In the genomic region with DNA sequence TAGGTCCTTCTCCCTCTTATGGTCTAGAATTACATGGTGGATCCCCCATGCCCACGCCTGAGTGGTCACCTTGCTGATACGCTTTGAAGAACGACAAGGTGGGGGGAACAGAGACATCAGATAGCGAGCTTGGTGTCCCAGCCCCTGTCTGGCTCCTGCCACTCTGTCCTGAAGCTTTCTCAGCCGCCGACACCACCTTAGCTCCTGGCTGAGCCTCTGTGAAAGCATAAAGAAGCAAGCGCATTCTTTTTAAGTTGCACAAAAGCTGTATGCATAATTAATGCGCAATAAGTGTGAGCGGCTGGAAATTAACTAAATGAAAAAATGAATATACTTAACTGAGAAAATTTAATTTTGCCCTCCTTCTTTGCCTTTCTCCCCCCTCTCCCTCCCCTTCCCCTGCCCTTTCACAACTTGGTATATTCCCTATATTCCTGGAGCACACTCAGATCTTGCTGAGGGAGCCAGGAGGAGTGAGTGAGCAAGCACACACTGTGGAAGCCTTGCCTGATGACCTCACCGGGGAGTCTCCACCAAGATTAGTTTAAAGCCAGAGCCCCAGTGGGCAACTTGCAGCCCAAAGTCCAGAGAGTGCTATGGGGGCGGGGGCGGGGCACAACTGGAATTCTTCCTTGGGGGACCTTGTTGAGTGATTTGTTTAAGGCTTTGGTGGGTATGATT, we compare ENCODE assay signal across 10 mouse cellular contexts.
DNase-seq lines count a peak whose midpoint lies in the region; ATAC-seq and TF ChIP-seq lines count a peak whose summit lies in the region.
"Had no signal": no experiment of that assay in that cellular context is flagged by ENCODE, and none has a peak within 500 bp of the region (broad histone marks: within the 10 kb centered on the region; RNA-seq: fewer than 3 reads in every experiment).

No protein-coding gene starts in this region.

- TF ChIP-seq POLR2A in brain, embryonic 14.5 days (IDR thresholded peaks at IDR 0.05; ENCODE audit: borderline replicate concordance, extremely low read depth, insufficient read depth, insufficient read length, poor library complexity, severe bottlenecking), result no peak

- peak; percentile 25 for DNase-seq in NIH3T3 (ENCODE audit: low read depth)
- DNase-seq in brain, embryonic 14.5 days (ENCODE audit: low read depth), result peak; percentile 62
- DNase-seq in hindbrain, embryonic 11.5 days (ENCODE audit: low spot score), result no peak
- DNase-seq in left cerebral cortex, adult 11 months (ENCODE audit: low spot score), result no peak
- no peak for DNase-seq in lung, postnatal 4 days
- no peak for DNase-seq in frontal cortex, postnatal 25 days (ENCODE audit: low spot score in 2 of 2)
- DNase-seq: adrenal gland, adult 8-10 months; cerebellum, postnatal 36 days had no signal

- 20% methylated on average over 12 of the region's 12 CpGs for WGBS in hindbrain, embryonic 11.5 days
- WGBS in limb, embryonic 15.5 days, result 32% methylated on average over 12 of the region's 12 CpGs

- H3K27me3 ChIP-seq in hindbrain, embryonic 11.5 days (ENCODE audit: control insufficient read depth, insufficient read depth, low read length), result no peaks in the 10 kb centered on the region
- peaks cover 22% of the 10 kb centered on the region for H3K27me3 ChIP-seq in limb, embryonic 15.5 days

- H3K9ac ChIP-seq in hindbrain, embryonic 11.5 days (ENCODE audit: low read depth, low read length), result no peak overlapping the region
- no peak overlapping the region for H3K9ac ChIP-seq in limb, embryonic 15.5 days

- no peaks in the 10 kb centered on the region for H3K36me3 ChIP-seq in hindbrain, embryonic 11.5 days (ENCODE audit: control insufficient read depth, insufficient read depth, low read length)
- H3K36me3 ChIP-seq in limb, embryonic 15.5 days, result no peaks in the 10 kb centered on the region

- H3K4me1 ChIP-seq in hindbrain, embryonic 11.5 days (replicated peaks; ENCODE audit: control insufficient read depth, insufficient read depth, low read length), result peaks cover 16% of the 10 kb centered on the region
- H3K4me1 ChIP-seq in limb, embryonic 15.5 days, result peaks cover 51% of the 10 kb centered on the region

- H3K9me3 ChIP-seq in hindbrain, embryonic 11.5 days (ENCODE audit: control insufficient read depth, low read length), result no peaks in the 10 kb centered on the region
- H3K9me3 ChIP-seq in limb, embryonic 15.5 days, result no peaks in the 10 kb centered on the region

- H3K4me2 ChIP-seq in hindbrain, embryonic 11.5 days (replicated peaks; ENCODE audit: low read depth, low read length), result 0 out of 2 replicates have a peak overlapping the region, but pooled peaks have one; percentile 5
- peak overlapping the region; percentile 19; the same call in 1 of the 2 replicates for H3K4me2 ChIP-seq in limb, embryonic 15.5 days

- H3K4me3 ChIP-seq in hindbrain, embryonic 11.5 days (ENCODE audit: low read depth, low read length), result no peak overlapping the region
- peak overlapping the region; percentile 3; the same call in 1 of the 2 replicates for H3K4me3 ChIP-seq in limb, embryonic 15.5 days

- H3K27ac ChIP-seq in hindbrain, embryonic 11.5 days (ENCODE audit: low read depth, low read length), result 0 out of 2 replicates have a peak overlapping the region, but pooled peaks have one; percentile 42
- peak overlapping the region; percentile 81 for H3K27ac ChIP-seq in limb, embryonic 15.5 days
- H3K27ac ChIP-seq: macrophage had no signal

- ATAC-seq in hindbrain, embryonic 11.5 days (ENCODE audit: low FRiP score), result no peak
- no peak for ATAC-seq in limb, embryonic 15.5 days (ENCODE audit: insufficient number of reproducible peaks, low FRiP score, low TSS enrichment, low read depth)

- no peak for TF ChIP-seq CTCF in brain, embryonic 14.5 days (IDR thresholded peaks at IDR 0.05; ENCODE audit: borderline replicate concordance, extremely low read depth, insufficient read depth, insufficient read length)

Comparison
In these comparisons a context has a peak if more than half of its experiments do, and no peak if none do; other contexts are left out.
1. DNase-seq: peak in NIH3T3 (single experiment) and brain, embryonic 14.5 days (single experiment); none in hindbrain, embryonic 11.5 days (single experiment), left cerebral cortex, adult 11 months (single experiment), lung, postnatal 4 days (0 of 2) and frontal cortex, postnatal 25 days (0 of 2).